Mouse (Mus musculus): ENCODE measurements at regions not wholly inside any gene's neighbourhood (a gene's known extent, or its start where the extent isn't known, plus 50 kb on each side); places are given as distances from the start of the nearest gene placed in this dataset.

DNA sequence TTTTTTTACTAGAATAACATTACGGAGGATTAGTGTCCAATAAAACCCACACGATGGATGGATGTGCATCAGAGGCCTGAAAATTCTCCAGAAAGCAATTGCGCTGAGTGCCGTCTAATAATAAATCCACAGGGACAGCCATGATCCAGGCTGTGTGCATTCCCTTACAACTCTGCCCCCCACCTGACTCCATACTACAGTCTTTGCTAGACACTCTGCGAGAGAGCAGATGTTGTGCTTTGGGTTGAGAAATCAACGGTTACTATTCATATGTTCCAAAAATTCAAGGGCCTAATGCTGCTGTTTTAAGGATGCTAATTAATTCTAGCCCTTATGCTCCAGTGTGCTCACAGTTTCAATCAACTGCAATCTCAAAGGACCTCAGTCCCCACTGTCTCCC is 251.2 kb upstream of the Noct start:
- Histone ChIP-seq H3K4me3 (ENCODE audit: low read length) (no peak overlapping the region), H3K27me3 (ENCODE audit: control insufficient read depth, insufficient read depth, low read depth, low read length) (no peaks in the 10 kb centered on the region), H3K9me3 (ENCODE audit: control insufficient read depth, low read length) (no peaks in the 10 kb centered on the region), H3K4me1 (replicated peaks; ENCODE audit: control insufficient read depth, insufficient read depth, low read length) (peaks cover 10% of the 10 kb centered on the region), H3K27ac (ENCODE audit: low read length) (no peak overlapping the region), H3K4me2 (ENCODE audit: low read depth, low read length) (no peak overlapping the region), H3K9ac (ENCODE audit: low read length) (no peak overlapping the region), H3K36me3 (ENCODE audit: control insufficient read depth, insufficient read depth, low read length) (no peaks in the 10 kb centered on the region)
- 91% methylated on average over 6 of the region's 6 CpGs for WGBS
- ATAC-seq (ENCODE audit: low read depth): no peak

DNA sequence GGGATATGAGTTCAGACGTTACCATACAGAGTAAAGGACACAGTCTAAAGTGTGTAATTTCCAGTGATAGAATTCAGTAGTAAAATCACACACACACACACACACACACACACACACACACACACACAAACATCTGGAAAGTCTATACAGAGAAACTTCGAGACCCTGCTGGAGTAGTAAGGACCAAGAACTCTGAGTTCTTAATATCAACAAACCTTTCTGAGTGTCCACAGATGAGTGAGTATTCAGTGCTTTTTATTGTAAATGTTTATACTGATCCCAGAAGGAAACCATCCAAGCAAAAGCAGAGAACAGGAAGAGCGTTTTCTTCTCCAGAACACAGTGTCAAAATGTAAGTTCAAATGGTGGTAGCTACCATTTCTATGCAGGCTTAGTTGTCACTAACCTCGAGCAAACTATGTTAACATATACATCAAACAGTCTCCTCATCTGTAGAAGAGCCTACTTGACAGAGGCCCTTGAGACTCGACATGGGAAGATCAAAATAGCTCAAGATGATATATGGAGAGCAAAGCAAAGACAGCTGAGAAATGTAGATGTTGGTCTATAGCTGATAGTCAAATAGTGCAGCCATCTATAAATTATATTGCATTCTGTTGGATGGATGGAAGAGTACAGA is 248.0 kb upstream of the Noct start:
- ATAC-seq (ENCODE audit: low read depth): peak; percentile 18; the same call in 1 of the 2 replicates
- Histone ChIP-seq H3K4me3 (ENCODE audit: low read length) (no peak overlapping the region), H3K27ac (ENCODE audit: low read length) (no peak overlapping the region), H3K36me3 (ENCODE audit: control insufficient read depth, insufficient read depth, low read length) (no peaks in the 10 kb centered on the region), H3K27me3 (ENCODE audit: control insufficient read depth, insufficient read depth, low read depth, low read length) (no peaks in the 10 kb centered on the region), H3K4me2 (ENCODE audit: low read depth, low read length) (no peak overlapping the region), H3K4me1 (replicated peaks; ENCODE audit: control insufficient read depth, insufficient read depth, low read length) (peaks cover 10% of the 10 kb centered on the region), H3K9ac (ENCODE audit: low read length) (no peak overlapping the region), H3K9me3 (ENCODE audit: control insufficient read depth, low read length) (no peaks in the 10 kb centered on the region)
- WGBS: 19% methylated on average over 5 of the region's 5 CpGs

DNA sequence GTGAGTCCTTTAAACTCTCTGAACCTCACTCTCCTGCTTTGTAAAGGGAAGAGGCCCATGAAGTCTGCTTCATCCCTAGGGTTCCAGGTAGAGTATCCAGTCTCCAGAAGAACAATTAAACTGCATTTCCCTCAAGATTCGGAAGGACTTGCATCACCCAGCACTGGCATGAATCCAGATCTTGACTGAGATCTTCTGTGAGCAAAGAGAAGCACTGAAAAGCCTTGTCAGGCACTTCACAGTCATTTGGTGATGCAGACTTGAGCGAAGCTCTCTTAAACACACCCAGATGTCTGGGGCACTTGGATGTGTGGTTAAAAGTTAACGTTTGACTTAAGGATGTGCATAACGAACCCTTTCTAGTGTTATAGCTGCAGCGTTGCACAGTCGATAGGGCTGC is 247.4 kb upstream of the Noct start:
- 34% methylated on average over 6 of the region's 6 CpGs for WGBS
- Histone ChIP-seq H3K4me3 (ENCODE audit: low read length) (no peak overlapping the region), H3K4me2 (ENCODE audit: low read depth, low read length) (no peak overlapping the region), H3K27me3 (ENCODE audit: control insufficient read depth, insufficient read depth, low read depth, low read length) (no peaks in the 10 kb centered on the region), H3K9me3 (ENCODE audit: control insufficient read depth, low read length) (no peaks in the 10 kb centered on the region), H3K9ac (ENCODE audit: low read length) (no peak overlapping the region), H3K36me3 (ENCODE audit: control insufficient read depth, insufficient read depth, low read length) (no peaks in the 10 kb centered on the region), H3K27ac (ENCODE audit: low read length) (no peak overlapping the region), H3K4me1 (replicated peaks; ENCODE audit: control insufficient read depth, insufficient read depth, low read length) (peaks cover 10% of the 10 kb centered on the region)
- ATAC-seq (ENCODE audit: low read depth): peak; percentile 13; the same call in 1 of the 2 replicates

DNA sequence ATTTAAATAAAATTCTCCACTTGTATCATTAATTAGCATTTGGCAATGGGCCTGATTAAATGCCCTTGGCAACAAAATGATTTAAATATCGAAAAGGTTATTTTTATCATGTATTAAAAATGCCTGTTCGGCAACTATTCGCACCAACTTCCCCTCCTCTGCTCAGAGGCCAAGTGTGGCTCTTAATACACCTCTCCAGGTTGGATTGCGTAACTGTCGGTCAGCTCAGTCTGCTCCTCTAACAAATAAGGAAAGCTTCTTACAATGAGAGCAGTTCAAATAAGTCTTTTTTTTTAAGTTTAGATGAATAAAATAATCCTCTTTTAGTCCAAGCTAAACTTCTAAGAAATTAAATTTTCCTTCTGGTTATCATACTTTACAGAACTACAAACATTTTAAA is 245.6 kb upstream of the Noct start:
- WGBS: 60% methylated on average over 5 of the region's 5 CpGs
- ATAC-seq (ENCODE audit: low read depth): peak; percentile 75

DNA sequence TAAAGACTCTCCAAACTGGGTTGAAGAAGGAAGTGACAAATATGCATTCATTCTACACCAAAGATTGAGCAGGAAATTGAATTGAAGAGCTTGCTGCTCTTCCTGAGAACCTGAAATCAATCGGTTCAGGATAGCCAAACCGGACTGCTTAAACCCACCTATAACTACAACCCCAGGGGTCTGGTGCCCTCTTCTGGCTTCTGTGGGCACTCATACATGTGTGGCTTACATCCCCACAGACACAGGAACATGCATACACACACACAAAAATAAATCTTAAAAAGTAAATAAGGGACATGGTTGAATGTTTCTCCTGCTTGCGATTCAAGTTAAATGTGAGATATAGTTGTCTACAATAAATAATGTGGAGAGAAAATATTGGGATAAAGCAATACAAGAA is 244.7 kb upstream of the Noct start:
- ATAC-seq (ENCODE audit: low read depth): no peak
- no peaks in the 10 kb centered on the region for H3K36me3 ChIP-seq (ENCODE audit: control insufficient read depth, insufficient read depth, low read length)
- 77% methylated on average over 3 of the region's 3 CpGs for WGBS
- no peaks in the 10 kb centered on the region for H3K27me3 ChIP-seq (ENCODE audit: control insufficient read depth, insufficient read depth, low read depth, low read length)
- peaks cover 18% of the 10 kb centered on the region for H3K4me1 ChIP-seq (replicated peaks; ENCODE audit: control insufficient read depth, insufficient read depth, low read length)
- no peak overlapping the region for H3K27ac ChIP-seq (ENCODE audit: low read length)
- H3K9ac ChIP-seq (ENCODE audit: low read length): no peak overlapping the region
- no peak overlapping the region for H3K4me2 ChIP-seq (ENCODE audit: low read depth, low read length)
- no peaks in the 10 kb centered on the region for H3K9me3 ChIP-seq (ENCODE audit: control insufficient read depth, low read length)
- H3K4me3 ChIP-seq (ENCODE audit: low read length): no peak overlapping the region

More for the DNA sequence above, 245.6 kb upstream of the Noct start:
- Histone ChIP-seq H3K27me3 (ENCODE audit: control insufficient read depth, insufficient read depth, low read depth, low read length) (no peaks in the 10 kb centered on the region), H3K4me3 (ENCODE audit: low read length) (no peak overlapping the region), H3K4me1 (replicated peaks; ENCODE audit: control insufficient read depth, insufficient read depth, low read length) (peaks cover 18% of the 10 kb centered on the region), H3K9ac (ENCODE audit: low read length) (no peak overlapping the region), H3K27ac (ENCODE audit: low read length) (no peak overlapping the region), H3K4me2 (ENCODE audit: low read depth, low read length) (no peak overlapping the region), H3K9me3 (ENCODE audit: control insufficient read depth, low read length) (no peaks in the 10 kb centered on the region), H3K36me3 (ENCODE audit: control insufficient read depth, insufficient read depth, low read length) (no peaks in the 10 kb centered on the region)

DNA sequence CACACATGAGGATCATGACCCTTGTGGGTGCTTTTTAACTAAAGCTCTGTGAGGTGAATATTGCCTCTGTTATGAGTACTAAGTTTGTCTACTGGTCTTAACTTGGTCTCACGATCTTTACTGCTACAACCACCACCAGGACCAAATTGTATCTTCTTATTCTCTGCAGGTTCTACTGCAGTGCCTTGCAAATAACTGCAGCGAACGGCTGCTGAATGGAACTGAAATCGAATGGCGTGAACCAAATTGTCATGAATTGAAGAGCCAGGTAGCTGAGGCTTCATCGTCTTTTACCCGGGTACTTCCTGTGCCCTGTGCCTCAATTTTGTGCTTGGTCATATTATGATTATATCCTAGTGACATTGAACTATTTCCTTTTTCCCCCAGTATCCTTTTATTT is 242.5 kb upstream of the Noct start:
- no peak for ATAC-seq (ENCODE audit: low read depth)
- H3K27ac ChIP-seq (ENCODE audit: low read length): no peak overlapping the region
- no peak overlapping the region for H3K4me3 ChIP-seq (ENCODE audit: low read length)
- no peaks in the 10 kb centered on the region for H3K9me3 ChIP-seq (ENCODE audit: control insufficient read depth, low read length)
- H3K9ac ChIP-seq (ENCODE audit: low read length): no peak overlapping the region
- 89% methylated on average over 7 of the region's 7 CpGs for WGBS
- no peak overlapping the region for H3K4me2 ChIP-seq (ENCODE audit: low read depth, low read length)
- no peaks in the 10 kb centered on the region for H3K36me3 ChIP-seq (ENCODE audit: control insufficient read depth, insufficient read depth, low read length)
- H3K4me1 ChIP-seq (replicated peaks; ENCODE audit: control insufficient read depth, insufficient read depth, low read length): peaks cover 12% of the 10 kb centered on the region
- H3K27me3 ChIP-seq (ENCODE audit: control insufficient read depth, insufficient read depth, low read depth, low read length): no peaks in the 10 kb centered on the region

DNA sequence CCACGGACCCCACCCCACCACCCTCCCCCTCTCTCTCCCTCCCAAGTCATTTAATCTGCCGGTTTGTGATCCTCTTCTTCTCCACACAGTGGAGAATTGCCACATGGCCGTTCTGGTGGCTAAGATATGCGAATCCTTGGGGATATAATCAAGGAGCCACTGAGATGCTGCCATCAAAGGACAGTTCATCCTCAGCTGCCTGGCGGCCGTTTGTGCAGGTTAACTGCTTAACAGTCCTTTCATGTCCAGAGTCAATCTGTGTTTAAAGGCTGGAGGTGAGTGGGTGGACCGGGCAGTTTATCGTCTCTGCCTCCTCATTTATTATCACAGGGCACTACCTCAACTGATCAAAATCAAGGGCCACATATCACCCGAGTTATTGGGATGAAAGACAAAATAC is 241.6 kb upstream of the Noct start:
- H3K27me3 ChIP-seq (ENCODE audit: control insufficient read depth, insufficient read depth, low read depth, low read length): no peaks in the 10 kb centered on the region
- peaks cover 8% of the 10 kb centered on the region for H3K4me1 ChIP-seq (replicated peaks; ENCODE audit: control insufficient read depth, insufficient read depth, low read length)
- H3K4me3 ChIP-seq (ENCODE audit: low read length): no peak overlapping the region
- no peak overlapping the region for H3K4me2 ChIP-seq (ENCODE audit: low read depth, low read length)
- 25% methylated on average over 9 of the region's 9 CpGs for WGBS
- H3K27ac ChIP-seq (ENCODE audit: low read length): no peak overlapping the region
- no peak overlapping the region for H3K9ac ChIP-seq (ENCODE audit: low read length)
- H3K36me3 ChIP-seq (ENCODE audit: control insufficient read depth, insufficient read depth, low read length): no peaks in the 10 kb centered on the region
- ATAC-seq (ENCODE audit: low read depth): no peak
- no peaks in the 10 kb centered on the region for H3K9me3 ChIP-seq (ENCODE audit: control insufficient read depth, low read length)

DNA sequence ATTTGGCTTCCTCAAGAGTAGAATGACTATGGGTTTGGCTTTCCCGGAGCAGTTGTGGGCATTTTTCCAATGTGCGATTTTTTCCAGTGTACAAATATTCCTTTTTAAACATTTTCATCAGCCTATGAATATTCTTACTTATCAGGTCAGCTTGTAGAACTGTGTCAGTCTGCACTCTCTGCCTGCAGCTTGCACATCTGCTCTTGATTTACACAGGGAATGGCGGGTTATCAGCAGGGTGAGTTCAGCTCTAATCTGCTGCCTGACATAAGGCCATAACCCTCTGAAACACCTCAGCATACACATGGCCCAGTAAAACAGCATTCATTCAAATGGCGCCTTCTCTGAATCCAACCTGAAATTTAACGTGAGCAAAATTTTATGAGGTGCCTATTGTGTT is 241.1 kb upstream of the Noct start:
- peak; percentile 40 for ATAC-seq (ENCODE audit: low read depth)
- Histone ChIP-seq H3K4me1 (replicated peaks; ENCODE audit: control insufficient read depth, insufficient read depth, low read length) (peaks cover 8% of the 10 kb centered on the region), H3K4me3 (ENCODE audit: low read length) (no peak overlapping the region), H3K27ac (ENCODE audit: low read length) (peak overlapping the region; percentile 44; the same call in 1 of the 2 replicates), H3K9me3 (ENCODE audit: control insufficient read depth, low read length) (no peaks in the 10 kb centered on the region), H3K4me2 (ENCODE audit: low read depth, low read length) (no peak overlapping the region), H3K27me3 (ENCODE audit: control insufficient read depth, insufficient read depth, low read depth, low read length) (no peaks in the 10 kb centered on the region), H3K9ac (ENCODE audit: low read length) (no peak overlapping the region), H3K36me3 (ENCODE audit: control insufficient read depth, insufficient read depth, low read length) (no peaks in the 10 kb centered on the region)
- 35% methylated on average over 5 of the region's 5 CpGs for WGBS

DNA sequence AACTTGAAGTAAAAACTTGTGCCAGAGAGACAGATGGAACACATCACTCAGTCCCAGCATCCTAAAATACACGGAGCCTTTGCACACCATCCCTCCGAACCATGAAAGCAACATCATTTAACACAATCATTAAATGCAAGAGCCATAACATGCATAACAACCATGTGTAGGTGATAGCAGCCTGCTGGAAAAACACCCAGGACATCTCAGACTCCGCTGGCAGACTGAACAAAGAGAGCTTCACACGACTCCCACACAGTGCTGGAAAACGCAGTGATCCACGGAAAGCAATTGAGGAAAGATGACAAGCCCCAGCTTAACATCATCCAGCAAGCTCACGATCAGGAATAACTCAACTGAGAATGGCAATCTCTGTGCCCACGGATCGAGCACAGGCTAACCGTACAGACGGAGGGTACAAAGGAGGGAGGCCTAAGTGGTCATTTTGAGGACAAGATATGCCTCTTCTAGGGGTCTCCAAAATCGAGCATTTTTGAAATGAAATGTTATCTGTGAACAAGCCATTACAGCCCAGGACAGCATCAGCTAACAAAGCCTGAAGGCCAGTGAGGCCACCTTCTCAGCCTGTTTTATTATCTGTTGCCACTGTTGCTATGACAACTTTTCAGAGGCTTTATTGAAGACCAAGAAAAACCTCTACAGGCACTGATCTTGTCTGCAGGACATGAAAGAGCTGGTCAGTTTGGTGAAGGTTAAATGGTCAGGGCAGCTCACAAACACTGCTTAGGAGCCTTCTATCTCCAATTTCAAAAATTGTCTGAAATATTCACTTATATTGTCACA is 240.1 kb upstream of the Noct start:
- peak; percentile 81 for ATAC-seq (ENCODE audit: low read depth)
- 46% methylated on average over 12 of the region's 12 CpGs for WGBS

More for the DNA sequence above, 240.1 kb upstream of the Noct start:
- Histone ChIP-seq H3K9me3 (ENCODE audit: control insufficient read depth, low read length) (no peaks in the 10 kb centered on the region), H3K9ac (ENCODE audit: low read length) (no peak overlapping the region), H3K4me1 (replicated peaks; ENCODE audit: control insufficient read depth, insufficient read depth, low read length) (peaks cover 8% of the 10 kb centered on the region), H3K4me3 (ENCODE audit: low read length) (no peak overlapping the region), H3K36me3 (ENCODE audit: control insufficient read depth, insufficient read depth, low read length) (no peaks in the 10 kb centered on the region), H3K4me2 (ENCODE audit: low read depth, low read length) (no peak overlapping the region), H3K27me3 (ENCODE audit: control insufficient read depth, insufficient read depth, low read depth, low read length) (no peaks in the 10 kb centered on the region), H3K27ac (ENCODE audit: low read length) (no peak overlapping the region)
